Mouse (Mus musculus) Muller cell, postnatal 12 days (primary cell): ENCODE results near the gene Neu3.

Experiments used
- DNase-seq: peaks from one replicate; pipeline ENCODE4 v3.0.0-alpha.2; 2015; ENCODE audit errors: inconsistent ontology term

The Neu3 gene

GRCm38 (mm10) chr7:99828083-99828570 is at the start of gene Neu3:
Gene Neu3, minus strand, starts transcription at chr7:99828417.
- peak; percentile 97 for DNase-seq

- peak; percentile 57 for DNase-seq
Observed at GRCm38 (mm10) chr7:99876345-99876744, 48.1 kb upstream of the Neu3 start.

- no peak for DNase-seq
Observed at GRCm38 (mm10) chr7:99875891-99876290, 47.7 kb upstream of the Neu3 start.

- DNase-seq: no peak
Observed at GRCm38 (mm10) chr7:99873965-99874364, 45.7 kb upstream of the Neu3 start.

GRCm38 (mm10) chr7:99869296-99869695 is 41.1 kb upstream of the Neu3 start:
- DNase-seq: no peak

- peak; percentile 46 for DNase-seq
Observed at GRCm38 (mm10) chr7:99865219-99865618, 37.0 kb upstream of the Neu3 start.

- DNase-seq: peak; percentile 79
Observed at GRCm38 (mm10) chr7:99864241-99865028, 36.2 kb upstream of the Neu3 start.

- DNase-seq: no peak
Observed at GRCm38 (mm10) chr7:99863362-99863761, 35.1 kb upstream of the Neu3 start, which contains the start of gene Spcs2. Gene Spcs2, minus strand, starts transcription at chr7:99863462.

GRCm38 (mm10) chr7:99858813-99859585 is 30.8 kb upstream of the Neu3 start, which contains the start of gene Xrra1:
Gene Xrra1, plus strand, starts transcription at chr7:99859116.
- DNase-seq: peak; percentile 98

GRCm38 (mm10) chr7:99858175-99858812 is 30.1 kb upstream of the Neu3 start:
- no peak for DNase-seq

- DNase-seq: no peak
Observed at GRCm38 (mm10) chr7:99856266-99856861, 28.1 kb upstream of the Neu3 start.

GRCm38 (mm10) chr7:99854311-99854710 is 26.1 kb upstream of the Neu3 start:
- no peak for DNase-seq

GRCm38 (mm10) chr7:99853350-99853749 is 25.1 kb upstream of the Neu3 start:
- DNase-seq: no peak

GRCm38 (mm10) chr7:99851618-99852017 is 23.4 kb upstream of the Neu3 start:
- no peak for DNase-seq

GRCm38 (mm10) chr7:99851121-99851520 is 22.9 kb upstream of the Neu3 start:
- DNase-seq: no peak

GRCm38 (mm10) chr7:99850534-99850933 is 22.3 kb upstream of the Neu3 start:
- DNase-seq: no peak

- no peak for DNase-seq
Observed at GRCm38 (mm10) chr7:99845533-99846236, 17.5 kb upstream of the Neu3 start.

- DNase-seq: no peak
Observed at GRCm38 (mm10) chr7:99838241-99838640, 10.0 kb upstream of the Neu3 start.

- no peak for DNase-seq
Observed at GRCm38 (mm10) chr7:99837358-99838071, 9.3 kb upstream of the Neu3 start.

- no peak for DNase-seq
Observed at GRCm38 (mm10) chr7:99836781-99837180, 8.6 kb upstream of the Neu3 start.
